Mouse (Mus musculus) c-Kit-positive CD71-negative TER-119-negative erythroid progenitor cells, embryonic 14.5 days (primary cell): ENCODE data around the gene Mdm2.
"Not testable (repeated sequence)": the region's sequence is repeated elsewhere in the genome, so short reads cannot be mapped to it uniquely, and the experiment has no call there.

Experiments used
- DNase-seq: peaks from one replicate; pipeline ENCODE4 v3.0.0-alpha.2; 2013; ENCODE audit warnings: low read depth

The Mdm2 gene

DNA sequence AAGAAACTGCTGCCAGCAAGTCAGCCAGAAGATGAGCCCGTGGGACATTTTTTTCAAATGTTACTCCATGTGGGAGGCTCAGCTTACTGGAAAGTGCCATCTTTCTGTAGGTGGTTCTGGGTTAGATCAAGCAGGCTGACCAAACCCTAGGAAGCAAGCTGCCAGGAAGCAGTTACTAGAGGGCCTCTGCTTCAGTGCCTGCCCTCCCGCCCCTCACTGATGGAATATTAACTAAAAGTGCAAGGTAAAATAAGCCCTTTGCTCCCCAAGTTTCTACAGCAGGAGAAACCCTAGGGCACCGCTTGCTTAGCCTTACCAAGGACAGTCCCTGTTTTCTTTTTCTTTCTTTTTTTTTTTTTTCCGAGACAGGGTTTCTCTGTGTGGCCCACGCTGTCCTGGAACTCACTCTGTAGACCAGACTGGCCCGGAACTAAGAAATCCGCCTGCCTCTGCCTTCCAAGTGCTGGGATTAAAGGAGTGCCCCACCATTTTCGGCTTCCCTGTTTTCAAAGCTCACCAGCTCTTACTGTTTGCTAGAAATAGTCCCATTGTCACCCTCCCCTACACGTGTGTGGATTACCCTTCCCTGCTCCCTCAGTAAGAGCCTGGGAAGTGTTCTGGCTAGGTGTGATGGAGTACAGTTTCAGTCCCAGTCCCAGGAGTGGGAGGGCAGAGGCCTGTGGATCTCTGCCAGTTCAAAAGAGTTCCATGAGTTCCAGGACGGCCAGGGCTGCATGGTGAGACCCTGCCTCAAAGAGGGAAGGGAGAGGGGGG, 37.9 kb upstream of the Mdm2 start:
- DNase-seq: no peak

DNA sequence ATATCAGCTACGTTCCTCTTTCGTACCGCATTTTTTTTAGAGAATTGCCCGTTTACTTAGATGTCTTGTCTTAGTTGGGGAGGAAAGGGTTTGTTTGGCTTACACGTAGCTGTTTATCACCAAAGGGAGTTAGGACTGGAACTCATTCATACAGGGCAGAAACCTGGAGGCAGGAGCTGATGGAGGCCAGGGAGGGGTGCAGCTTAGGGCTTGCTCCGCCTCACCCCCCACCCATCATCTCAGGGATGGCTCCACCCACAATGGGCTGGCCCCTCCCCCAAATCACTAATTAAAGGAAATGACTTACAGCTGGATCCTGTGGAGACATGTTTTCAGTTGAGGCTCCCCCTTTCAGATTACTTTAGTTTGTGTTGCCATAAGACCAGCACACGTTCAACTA, 37.2 kb upstream of the Mdm2 start:
- no peak for DNase-seq

DNA sequence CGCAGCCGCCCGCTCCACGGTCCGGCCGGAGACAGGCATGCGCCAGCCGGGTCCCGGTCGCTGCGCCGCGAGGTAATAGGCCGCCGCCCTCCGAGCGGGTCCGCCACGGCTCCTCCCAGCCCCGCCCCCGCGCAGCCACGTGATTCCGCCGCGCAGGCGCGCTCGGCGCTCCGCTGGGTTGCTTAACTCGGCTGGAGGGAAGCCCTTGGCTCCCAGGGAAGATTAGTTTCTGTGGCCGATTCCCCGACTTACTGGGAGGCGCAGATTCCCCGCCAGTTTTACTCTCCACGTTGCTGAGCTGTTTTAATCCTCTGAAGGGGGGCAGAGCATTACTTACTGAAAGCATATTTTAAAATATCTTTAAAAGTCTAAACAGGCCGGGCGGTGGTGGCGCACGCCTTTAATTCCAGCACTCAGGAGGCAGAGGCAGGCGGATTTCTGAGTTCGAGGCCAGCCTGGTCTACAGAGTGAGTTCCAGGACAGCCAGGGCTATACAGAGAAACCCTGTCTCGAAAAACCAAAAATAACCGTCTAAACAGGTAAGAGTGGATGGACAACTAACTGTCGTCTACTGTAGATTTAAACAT, 35.8 kb upstream of the Mdm2 start, which contains the start of gene Slc35e3:
Gene Slc35e3 (minus strand): TSS at position 69 of the 587 bp plus-strand sequence.
- peak; percentile 82 for DNase-seq

DNA sequence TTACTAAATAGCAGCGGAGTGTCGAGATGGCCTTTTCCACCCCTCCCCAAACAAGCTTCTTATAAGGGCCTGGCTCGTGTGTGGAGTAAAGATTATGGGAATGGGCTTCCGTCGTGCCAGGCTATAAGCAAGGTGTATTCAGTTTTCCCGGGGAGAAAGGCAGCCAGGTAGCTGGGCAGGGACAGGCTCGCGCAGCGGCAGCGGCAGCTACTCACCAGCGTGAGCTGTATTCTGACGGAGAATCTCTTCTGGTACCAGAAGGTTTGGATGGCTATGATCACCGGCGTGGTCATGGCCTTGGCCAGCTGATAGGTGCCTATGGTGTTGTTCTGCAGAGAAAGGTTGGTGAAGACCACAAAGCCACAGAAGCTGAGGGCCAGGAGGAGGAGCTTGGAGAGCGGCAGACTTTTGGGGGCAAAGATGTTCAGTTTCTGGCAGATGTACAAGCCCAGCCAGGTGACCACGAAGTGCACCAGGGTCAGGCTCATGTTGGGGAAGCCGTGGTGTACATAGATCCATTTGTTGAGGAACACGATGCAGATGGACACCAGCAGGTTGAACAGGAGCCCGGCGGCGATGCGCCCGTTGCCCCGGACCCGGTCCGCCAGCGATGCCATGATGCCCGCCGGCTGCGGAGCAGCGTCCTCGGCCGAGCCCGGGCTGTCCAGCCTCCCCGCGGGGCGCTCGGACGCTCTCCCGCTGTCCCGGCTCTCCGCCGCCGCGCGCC, 35.2 kb upstream of the Mdm2 start:
- not testable (repeated sequence) for DNase-seq

- DNase-seq: no peak
Observed at GRCm38 (mm10) chr10:117743917-117744316, 33.4 kb upstream of the Mdm2 start.

GRCm38 (mm10) chr10:117743182-117743581, 32.6 kb upstream of the Mdm2 start:
- no peak for DNase-seq

DNA sequence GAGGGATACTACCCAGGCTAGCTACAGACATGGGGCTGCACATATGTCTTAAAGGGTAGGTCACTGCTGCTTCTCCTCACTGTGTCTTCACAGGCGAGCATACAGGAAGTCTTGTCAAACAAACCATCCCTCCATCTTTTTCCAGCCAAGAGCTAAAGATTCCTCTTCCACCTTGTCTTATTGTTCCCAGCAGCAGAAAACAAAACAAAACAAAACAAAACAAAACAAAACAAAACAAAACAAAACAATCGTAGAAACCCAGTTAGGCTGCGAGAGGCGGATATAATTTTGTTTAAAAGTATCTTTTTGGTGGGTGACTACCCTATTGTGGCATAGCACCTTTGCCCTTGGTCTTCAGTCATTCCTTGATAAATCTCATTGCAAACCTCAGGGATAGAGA, 32.1 kb upstream of the Mdm2 start:
- DNase-seq: no peak

DNA sequence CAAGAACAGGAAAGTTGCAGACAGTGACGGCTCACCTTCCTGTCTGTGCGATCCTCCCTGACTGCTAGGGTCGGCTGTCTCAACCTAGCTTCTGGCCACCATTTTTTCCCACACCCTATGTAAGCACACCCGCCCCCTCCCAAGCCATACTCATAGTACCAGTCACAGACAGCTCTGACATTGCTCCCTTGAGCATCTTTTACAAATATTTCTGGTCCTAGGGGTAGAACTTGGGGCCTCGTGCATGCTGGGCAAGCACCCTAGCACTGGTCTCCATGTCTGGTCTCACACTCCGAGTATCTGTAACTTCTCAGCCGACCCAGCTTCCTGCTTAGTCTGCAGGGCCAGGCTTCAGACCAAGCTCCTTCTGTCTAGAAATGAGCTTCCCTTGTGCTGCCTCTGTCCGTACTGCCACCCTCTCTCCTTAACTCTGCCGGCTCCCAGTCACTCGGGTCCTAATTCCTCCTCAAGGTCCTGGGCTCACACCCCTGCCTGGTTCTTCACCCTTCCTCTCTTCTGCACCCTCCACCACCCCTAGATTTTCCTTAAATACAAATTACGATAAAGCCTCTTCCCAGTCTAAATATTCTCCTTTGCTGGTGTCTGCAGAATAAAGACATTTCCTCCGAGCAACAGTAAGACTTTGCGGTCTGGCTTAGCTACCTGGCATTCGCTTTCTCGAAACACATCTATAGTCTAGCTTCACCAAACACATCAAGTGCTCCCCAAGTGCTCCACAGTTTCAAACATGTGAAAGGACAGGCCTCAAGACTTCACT, 31.3 kb upstream of the Mdm2 start:
- DNase-seq: no peak

GRCm38 (mm10) chr10:117740921-117741320, 30.4 kb upstream of the Mdm2 start:
- DNase-seq: no peak

- DNase-seq: no peak
Observed at GRCm38 (mm10) chr10:117740171-117740570, 29.6 kb upstream of the Mdm2 start.

DNA sequence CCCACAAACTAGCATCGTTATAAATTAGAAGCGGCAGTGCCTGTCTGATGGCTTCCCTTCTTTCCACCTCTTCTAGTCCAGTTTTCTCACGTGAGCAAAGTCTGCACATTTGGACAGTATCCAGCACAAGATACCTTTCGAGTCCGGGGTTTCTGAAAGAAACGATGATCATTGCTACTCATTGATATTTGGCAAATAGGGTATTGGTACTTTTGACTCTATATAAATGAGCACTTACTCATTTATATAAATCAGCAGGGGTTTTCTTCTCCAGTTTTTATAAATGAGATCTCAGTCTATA, 29.0 kb upstream of the Mdm2 start:
- no peak for DNase-seq

DNA sequence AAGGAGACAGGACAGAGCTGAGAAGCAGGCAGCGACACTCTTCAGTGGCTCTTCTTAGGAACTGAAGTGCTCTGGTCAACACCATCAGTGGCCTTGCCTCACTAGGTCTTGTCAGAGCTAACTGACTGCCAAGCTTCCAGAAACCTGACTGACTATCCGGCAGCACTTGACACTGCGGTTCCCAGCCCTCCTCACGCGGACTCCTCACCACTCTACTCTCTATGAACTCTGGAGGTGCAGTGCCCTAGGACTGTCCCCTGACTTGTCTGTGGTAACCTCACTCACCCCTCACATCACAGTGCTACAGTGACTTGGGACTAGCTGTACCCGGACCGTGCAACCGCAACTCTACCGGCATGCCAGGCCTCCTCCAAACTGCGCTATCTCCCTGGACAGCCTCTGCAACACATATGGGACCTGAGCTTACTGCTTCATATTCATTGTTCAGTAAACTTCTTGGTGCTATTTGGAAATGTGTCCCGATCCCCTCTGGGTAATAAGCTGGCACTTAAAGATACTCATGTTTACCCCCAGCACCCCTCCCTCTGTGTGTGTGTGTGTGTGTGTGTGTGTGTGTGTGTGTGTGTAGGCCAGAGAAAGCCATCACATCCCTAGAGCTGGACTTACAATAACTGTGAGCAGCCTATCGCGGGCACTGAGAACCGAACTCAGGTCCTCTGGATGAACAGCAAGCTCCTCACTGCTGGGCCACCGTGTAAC, 28.5 kb upstream of the Mdm2 start:
- no peak for DNase-seq

DNA sequence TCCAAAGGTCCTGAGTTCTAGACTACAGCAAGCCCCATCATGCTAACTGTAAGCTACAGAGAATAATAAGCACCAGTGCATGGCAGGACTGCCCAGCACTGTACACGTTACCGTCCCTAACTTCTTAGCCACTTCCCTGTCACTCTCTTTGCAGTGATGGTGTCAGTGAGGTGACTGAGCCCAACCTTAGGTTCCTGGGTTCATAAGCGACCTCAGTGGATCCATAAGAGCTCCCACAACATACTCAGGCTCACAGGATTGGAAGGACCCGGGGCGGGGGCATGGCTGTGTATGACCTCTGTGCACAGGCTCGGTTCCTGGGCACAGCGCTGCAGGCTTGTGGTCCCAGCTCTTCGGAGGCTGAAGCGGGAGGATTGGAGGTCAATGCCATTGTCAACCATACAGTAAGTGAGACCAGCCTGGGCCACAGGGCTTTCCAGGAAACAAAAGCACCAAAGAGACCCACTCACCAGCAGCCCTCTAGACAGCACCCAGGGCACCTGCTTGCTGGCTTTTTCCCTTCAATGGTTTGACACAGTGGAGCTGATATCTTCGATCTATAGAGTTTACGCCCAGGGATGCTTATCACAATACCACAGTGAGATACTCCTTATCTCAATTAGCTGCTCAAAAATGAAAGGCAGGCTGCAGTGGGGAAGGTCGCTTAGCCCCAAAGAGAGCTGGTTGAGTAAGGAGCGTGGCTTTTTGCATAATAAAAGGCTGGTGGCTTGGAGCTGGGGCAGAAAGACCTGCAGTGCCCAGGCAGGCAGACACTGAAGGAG, 27.8 kb upstream of the Mdm2 start:
- no peak for DNase-seq

- DNase-seq: not testable (repeated sequence)
Observed at GRCm38 (mm10) chr10:117737498-117737897, 26.9 kb upstream of the Mdm2 start.

- no peak for DNase-seq
Observed at GRCm38 (mm10) chr10:117737075-117737474, 26.5 kb upstream of the Mdm2 start.

DNA sequence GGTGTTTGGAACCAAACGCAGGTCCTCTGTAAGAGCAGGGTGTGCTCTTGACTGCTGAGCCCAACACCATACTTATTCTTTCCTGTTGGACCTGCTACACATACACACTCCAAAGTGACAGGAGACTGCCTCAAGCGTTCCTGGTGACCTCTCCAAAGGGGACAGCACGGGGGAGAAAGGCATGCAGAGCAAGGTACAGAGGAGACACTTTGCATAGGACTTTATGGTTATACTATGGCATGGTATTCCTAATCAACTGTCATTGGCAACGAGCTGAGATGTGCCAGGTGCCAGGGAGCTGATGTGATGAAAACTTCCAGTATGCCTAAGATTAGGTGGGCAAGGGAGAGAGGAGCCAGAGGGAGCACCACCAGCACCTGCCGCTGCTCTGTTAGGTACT, 26.0 kb upstream of the Mdm2 start:
- DNase-seq: no peak

DNA sequence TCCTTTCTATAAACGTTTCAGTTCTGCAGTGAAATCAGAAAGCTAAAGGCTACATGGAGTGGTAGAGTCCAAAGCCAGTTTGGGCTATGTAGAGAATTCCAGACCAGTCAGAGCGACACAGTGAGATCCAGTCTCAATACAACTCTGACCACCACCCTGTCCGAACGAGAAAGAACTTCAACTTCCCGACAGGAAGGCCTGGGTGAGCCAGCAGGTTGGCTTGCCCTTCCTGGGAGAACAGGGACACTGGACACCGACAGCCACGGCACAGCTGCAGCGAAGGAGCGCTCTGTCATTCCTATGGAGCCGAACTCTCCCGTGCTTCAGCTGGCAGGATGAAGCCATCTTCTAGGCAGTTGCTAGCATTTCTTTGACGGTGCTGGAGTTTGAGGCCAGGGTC, 24.8 kb upstream of the Mdm2 start:
- DNase-seq: not testable (repeated sequence)

DNA sequence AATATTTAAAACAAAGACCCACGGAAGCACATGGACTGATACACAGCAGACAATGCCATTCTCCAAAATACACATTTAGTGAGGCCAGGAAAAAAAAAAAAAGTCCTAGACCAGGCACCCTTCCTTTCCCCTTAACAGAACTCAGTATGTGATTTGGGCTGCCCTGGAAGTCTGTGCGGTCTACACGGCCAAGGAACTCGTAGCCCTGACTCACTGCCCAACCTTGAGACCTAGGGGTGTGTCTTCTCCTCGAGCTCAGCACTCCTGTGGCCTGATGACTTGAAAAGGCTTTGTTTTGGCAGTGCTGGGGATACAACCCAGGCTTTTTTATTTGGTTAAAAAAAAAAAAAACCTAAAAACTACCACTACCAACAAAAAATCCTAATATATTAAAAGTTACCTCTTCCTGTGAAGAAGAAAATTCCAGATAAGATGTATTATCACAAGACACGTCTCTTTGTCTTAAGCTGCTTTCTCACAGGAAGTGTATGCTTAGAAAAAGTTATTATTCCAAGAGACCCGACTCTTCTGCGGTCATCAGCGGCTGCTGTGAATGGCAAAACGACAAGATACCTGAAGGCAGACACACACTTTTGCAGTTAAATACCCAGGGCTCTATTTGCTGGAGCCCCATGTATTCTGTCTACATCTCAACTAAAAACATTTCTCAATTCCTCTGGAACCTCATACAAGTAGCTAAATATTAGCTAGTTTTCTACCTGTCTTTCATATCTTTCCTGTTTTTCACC, 23.7 kb upstream of the Mdm2 start:
- DNase-seq: not testable (repeated sequence)

- not testable (repeated sequence) for DNase-seq
Observed at GRCm38 (mm10) chr10:117733626-117734025, 23.1 kb upstream of the Mdm2 start.

- DNase-seq: no peak
Observed at GRCm38 (mm10) chr10:117732962-117733592, 22.5 kb upstream of the Mdm2 start.
